Mouse (Mus musculus) gonadal fat pad, adult 2 months (tissue): ENCODE data around the gene Chd2. TPM values are rescaled to one million over a fixed set of nuclear protein-coding genes. Genes with fewer than 3 reads are reported as not detected.
A peak's percentile ranks its signal among the peaks of the same experiment; 100 is the strongest.

Source experiments
- DNase-seq: peaks from one replicate; pipeline ENCODE4 v3.0.0-alpha.2; 2012; ENCODE audit warnings: low read depth
- polyA plus RNA-seq: library from polyadenylated mRNA; depleted of rRNA; stranded (reverse); fragments of >200 nt; gene quantifications from 2 replicates; pipeline ENCODE4 v1.2.3, GENCODE M21; 2012

Gene Chd2
- polyA plus RNA-seq, 1 experiment, result 32.7 TPM

- no peak for DNase-seq
These were observed 19.9 kb upstream of the Chd2 start for GRCm38 (mm10) chr7:73561492-73562055.

GRCm38 (mm10) chr7:73560811-73561210 lies 19.2 kb upstream of the Chd2 start:
- DNase-seq, result no peak

DNA sequence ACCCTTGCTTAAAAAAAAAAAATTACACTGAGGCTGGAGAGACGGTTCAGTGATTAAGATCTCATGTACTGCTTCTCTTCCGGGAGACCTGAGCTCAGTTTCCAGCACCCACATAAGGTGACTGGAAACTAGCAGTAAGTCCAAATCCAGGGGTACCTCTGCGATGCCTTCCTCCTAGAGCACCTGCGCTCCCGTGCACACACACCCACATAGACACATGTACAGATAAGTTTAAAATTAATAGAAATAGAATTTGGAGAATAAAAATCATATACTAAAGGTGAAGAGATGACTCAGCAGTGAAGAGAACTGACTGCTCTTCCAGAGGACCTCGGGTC lies 18.2 kb upstream of the Chd2 start:
- DNase-seq, result no peak

GRCm38 (mm10) chr7:73559170-73559852 lies 17.7 kb upstream of the Chd2 start:
- DNase-seq, result no peak

- DNase-seq, result peak; percentile 100
These were observed 16.9 kb upstream of the Chd2 start for GRCm38 (mm10) chr7:73558293-73559169.

DNA sequence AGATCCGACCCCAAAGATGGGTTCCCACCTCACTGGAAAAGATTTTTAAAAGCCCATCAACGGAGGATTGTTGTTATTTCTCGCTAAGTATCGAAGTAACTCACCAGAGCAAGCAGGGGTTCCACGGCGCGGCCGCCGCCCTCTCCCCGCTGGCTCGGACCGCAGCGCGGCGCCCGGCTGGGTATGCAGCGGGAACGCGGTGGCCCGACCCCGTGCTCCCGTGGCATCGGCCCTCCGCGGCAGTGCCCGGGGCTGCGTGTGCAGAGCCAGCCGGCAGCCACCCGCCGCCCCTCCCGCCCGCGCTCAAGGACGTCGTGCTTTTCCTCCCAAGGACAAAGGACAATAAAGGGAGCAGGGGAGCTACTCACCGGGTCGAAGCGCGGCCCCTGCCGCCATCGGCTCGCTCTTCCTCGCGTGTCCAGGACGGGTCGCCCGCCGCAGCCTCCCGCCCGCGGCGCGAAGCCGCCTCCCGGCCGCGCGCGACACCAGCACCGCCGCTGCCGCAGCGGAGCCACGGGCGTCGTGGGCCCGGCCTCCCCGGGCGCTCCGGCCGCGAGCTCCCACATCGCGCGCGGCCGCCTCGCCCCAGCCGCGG lies 16.1 kb upstream of the Chd2 start:
- DNase-seq, result no peak

DNA sequence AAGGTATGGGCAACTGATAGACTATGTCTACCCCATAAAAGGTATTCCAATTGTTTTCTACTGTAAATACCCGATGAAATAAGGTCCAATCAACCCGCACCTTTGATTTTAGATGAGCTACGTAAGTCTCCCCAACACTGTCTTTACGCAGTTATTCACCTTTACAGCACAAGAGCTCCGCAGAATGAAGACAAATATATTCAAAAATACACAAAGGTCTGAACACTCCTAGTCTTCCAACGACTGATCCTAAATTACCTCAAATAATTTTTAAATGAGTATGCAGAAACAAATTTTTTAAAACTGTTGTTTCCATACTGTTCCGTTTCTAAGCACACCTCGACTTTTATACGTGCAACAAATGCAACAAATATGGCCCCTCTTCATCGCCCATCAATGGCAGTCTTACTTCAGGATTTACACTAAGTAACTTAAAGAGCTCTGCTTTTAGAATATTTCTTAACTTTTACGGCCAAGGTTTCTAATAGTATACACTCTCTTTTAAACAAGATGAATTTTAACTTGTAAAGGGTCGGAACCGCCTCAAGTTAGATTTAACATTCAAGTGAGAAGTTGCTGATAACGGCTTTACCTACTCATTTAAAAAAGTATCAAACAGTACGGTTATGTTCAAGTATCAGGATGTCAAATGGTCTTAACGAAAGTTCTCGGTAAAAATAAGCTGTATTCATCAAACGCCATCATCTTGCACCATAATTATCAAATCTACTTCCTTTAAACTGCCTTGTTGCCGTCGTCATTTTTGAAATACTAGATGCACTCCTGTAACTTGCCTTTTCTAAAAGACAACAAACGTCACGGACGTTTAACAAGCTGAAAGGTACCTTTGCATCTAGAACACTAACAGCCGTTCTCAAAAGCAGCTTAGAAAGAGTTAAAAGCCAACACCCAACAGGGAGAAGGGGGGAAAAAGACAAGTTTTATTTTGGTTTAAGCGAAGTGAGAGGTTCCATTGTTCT lies 15.3 kb upstream of the Chd2 start:
- no peak for DNase-seq

DNA sequence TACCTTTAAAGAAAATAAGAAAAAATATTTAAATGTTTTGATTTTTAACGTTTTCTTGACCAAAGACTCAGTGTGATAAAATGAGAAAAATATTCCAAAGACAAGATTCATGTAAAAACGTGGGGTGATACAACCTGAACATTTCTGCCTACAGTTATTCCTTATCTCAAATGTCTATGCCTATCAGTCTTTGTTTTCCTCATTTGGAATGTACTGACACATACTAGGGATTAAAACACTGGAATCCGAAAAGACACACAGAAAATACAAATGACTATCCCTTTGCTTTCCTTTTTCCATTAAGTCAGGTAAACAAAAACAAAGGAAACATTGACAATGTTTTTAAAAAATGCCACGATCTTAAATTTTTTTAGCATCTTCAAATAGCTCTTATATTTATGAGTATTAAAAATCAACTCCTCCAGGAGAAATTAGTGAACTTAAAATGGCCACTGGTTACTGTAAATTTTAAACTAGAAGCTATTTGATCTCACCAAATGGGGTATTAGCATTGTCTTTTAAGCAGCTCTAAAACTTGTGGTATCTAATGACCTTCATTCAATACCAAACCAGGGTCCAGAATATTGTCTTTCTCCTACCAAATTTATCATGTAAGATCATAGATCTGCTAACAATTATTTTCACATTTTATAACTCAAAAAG lies 14.4 kb upstream of the Chd2 start:
- DNase-seq, result no peak

GRCm38 (mm10) chr7:73554849-73555248 lies 13.2 kb upstream of the Chd2 start:
- no peak for DNase-seq

DNA sequence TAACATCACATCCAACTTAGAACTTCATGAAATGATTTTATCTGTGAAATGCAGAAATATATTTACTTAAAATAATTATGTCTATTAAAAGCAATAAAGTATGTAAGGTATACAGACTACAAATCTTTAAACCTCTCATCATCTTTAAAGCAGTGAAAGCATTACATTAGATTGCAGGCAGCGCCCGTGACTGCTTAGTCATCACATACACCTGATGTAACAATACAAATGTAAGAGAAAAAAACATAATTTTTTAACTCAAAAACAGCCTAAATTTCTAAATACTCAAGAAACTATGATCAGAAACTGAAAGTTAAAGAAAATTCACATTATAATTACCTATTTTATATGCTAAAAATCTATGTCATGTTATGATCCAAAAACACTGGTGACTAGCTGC lies 11.5 kb upstream of the Chd2 start:
- DNase-seq, result no peak

- no peak for DNase-seq
These were observed 10.6 kb upstream of the Chd2 start for GRCm38 (mm10) chr7:73552054-73552750.

DNA sequence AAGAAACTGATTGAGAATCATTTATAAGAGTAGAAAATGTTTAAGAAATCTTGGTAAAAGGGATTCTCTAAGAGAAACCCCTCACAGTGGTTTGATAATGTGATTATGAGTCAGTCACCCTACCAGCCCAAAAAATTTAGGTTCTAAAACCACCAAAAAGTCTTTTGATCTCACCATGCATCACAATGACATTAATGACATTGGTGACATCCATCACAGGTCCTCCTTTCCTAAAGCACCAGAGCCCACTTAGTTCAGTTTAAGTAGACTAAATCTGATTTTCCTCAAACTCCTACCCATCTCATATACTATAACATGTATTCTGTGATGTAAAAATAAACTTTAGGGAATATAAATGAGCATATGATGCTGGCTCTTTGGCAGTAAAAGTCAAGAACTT lies 9.7 kb upstream of the Chd2 start:
- DNase-seq, result no peak

DNA sequence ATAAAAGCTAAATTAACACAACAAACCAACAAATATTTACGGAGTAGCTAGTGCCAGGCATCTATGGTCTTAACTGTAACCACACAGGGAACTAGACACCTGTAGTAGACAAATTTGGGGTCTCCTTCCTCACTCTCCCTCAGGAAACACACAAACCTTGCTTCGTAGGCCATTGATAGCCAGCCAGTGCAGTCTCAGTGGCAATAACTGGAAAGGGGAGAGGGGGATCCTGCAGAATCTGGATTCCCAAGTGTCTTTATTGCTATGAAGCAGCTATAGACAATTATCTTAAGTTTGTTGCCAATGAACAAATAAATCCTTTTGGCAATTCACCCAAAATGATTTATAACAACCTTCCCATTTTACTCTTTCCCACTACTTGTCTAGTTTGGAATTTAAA lies 6.4 kb upstream of the Chd2 start:
- DNase-seq, result no peak

DNA sequence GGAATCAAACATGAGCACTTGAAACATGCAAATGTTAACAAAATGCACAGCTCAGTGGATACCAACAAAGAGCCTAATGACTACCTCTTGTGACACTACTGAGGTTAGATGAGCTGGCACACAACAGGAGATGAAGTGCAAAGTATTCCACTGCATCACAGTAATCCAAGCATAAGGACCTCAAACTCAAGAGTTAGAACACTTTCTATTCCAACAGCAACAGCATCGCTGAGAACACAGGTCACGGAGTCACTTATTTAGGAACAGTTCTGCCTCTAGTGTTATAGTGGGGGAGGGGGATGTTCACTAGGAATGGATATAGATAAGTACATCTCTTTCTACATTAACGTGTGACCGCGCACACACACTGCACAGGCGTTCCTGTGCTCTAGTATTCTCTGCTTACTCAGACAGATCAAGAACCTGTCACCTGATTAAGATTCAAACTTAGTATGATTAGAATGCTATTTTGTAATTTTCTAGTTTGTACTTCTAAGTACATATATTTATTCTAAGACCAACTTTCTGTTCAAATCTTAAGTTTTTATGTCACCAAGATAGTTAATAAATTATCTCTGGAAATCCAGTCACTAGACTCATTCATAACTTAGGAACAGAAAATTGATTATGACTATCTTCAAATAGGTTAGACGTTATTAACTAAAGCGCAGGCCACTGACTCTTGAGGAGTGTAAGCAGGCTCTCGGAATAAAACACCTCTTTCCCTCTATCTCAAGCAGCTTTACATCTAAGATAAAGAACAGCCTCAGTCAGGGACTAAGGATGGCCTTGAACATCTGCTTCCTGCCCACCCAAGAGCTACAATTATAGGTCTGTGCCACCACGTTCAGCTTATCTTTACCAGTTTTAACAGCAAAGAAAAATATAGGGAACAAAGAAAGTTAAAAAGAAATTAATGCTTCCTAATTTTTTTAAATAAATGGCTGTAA lies 5.2 kb upstream of the Chd2 start:
- DNase-seq, result no peak

DNA sequence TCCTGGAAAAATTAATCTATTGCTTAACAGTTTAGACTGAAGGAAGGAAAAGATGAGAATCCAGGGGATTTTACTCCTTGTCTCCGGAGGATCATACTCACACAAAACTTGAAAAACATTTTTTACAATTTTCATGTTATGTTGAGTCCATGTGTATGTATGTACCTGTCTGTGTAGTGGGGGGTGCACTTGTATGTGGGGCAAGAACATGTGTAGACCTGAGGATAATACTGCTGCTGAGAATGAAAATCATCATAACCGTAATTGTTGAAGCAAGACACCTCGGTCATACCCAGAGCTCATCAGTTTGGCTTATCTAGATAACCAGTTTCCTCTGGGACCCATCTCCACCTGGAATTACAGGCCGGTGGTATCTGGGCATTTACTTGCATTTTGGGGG lies 3.4 kb upstream of the Chd2 start:
- DNase-seq, result no peak

DNA sequence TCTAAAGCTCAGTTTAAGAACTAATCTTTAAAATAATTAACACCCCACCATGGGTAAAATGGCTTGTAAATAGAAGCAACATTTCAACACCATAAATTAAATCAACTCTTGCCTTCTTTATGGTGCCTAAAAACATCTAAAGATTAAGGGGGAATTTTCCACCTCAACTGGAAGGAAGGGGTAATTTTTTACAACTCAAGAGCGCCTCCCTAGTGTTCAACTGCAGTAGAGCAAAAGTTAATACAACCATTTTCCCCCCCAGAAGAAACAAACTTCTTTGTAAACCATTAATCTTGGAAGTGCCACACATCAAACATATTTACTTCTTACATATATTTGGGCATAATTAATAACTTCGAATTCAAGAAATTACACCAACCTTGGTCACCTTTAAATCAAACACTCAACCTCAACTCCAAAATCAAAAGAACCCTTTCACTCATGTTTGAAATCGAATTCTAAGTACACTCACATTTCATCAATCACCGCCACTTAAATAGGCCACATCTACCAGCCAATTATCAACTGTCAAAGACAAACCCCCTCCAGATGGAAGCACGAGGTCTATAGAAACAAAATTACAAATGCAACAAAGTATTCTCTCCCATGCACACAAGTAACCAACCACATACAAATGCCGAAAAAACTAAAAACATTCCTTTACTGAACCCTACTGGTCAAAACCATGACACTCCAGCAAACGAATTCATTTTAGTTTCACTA lies 662 bp upstream of the Chd2 start:
- DNase-seq, result no peak

DNA sequence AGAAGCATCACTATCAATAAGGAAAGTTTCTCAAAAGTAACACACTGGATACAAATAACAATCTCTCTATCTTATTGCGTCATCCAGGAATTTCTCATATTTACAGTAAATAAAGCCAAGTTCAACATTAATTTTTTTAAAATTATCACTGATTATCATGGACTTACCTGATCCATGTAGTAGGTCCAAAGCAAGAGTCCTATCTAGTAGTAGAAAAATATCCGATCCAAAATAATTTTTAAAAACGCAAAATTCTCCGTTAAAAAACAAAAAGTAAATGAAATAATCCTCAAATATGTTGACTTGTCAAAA lies 595 bp downstream of the Chd2 start:
- DNase-seq, result no peak

- DNase-seq, result no peak
These were observed 1.2 kb downstream of the Chd2 start for GRCm38 (mm10) chr7:73540202-73541078.
